Mouse (Mus musculus): ENCODE results near the gene Smu1.

GRCm38 (mm10) chr4:40759876-40760275, 2.2 kb upstream of the Smu1 start:
- no peak for TF ChIP-seq CTCF (IDR thresholded peaks at IDR 0.05; ENCODE audit: control insufficient read depth, insufficient read depth, low read length)
- no peak for TF ChIP-seq POLR2A (IDR thresholded peaks at IDR 0.05; ENCODE audit: borderline replicate concordance, control insufficient read depth, low read depth, low read length)

Data from bone marrow, adult 2 months (tissue).